Mouse (Mus musculus) heart, embryonic 14.5 days (tissue): ENCODE results near the gene Pfkfb3. TPM values are rescaled to one million over a fixed set of nuclear protein-coding genes. Genes with fewer than 3 reads are reported as not detected.
"Not testable (repeated sequence)": the region's sequence is repeated elsewhere in the genome, so short reads cannot be mapped to it uniquely, and the experiment has no call there.

ENCODE experiments used
- ATAC-seq: fragments of 200-750 bp; cut with Nextera tagmentation; 2 replicates; pipeline ENCODE4 v1.8.0; 2017; ENCODE audit warnings: low read depth, moderate TSS enrichment; ENCODE audit not compliant: insufficient number of reproducible peaks, insufficient read depth, low FRiP score
- H3K27ac ChIP-seq, 2 experiments: fragments of 200-500 bp in 1 of 2; fragments of 300-500 bp in 1 of 2; sonication (generic) in 1 of 2; replicated peaks in 1 of 2; 2 replicates each; pipeline ENCODE4 v1.5.1; 2012 to 2014; ENCODE audit warnings: low read depth in 2 of 2, low read length in 2 of 2, control low read depth in 1 of 2, mild to moderate bottlenecking in 1 of 2, mixed read lengths in 1 of 2; ENCODE audit not compliant: control insufficient read depth in 1 of 2, insufficient read depth in 1 of 2
- H3K27me3 ChIP-seq: fragments of 300-500 bp; sonication (generic); 2 replicates; pipeline ENCODE4 v1.6.1; 2014; ENCODE audit warnings: mild to moderate bottlenecking, low read length, control low read depth; ENCODE audit not compliant: control insufficient read depth, insufficient read depth
- H3K36me3 ChIP-seq: fragments of 300-500 bp; sonication (generic); 2 replicates; pipeline ENCODE4 v1.6.1; 2014; ENCODE audit warnings: mild to moderate bottlenecking, control low read depth, low read length, mixed read lengths; ENCODE audit not compliant: control insufficient read depth, insufficient read depth
- H3K4me1 ChIP-seq, 2 experiments: fragments of 200-500 bp in 1 of 2; fragments of 300-500 bp in 1 of 2; sonication (generic) in 1 of 2; 2 replicates each; pipeline ENCODE4 v1.6.1; 2012 to 2014; ENCODE audit warnings: low read length in 2 of 2, control low read depth in 1 of 2, mixed read lengths in 1 of 2; ENCODE audit not compliant: control insufficient read depth in 2 of 2, insufficient read depth in 2 of 2
- H3K4me2 ChIP-seq: fragments of 300-500 bp; sonication (generic); 2 replicates; pipeline ENCODE4 v1.6.1; 2014; ENCODE audit warnings: mild to moderate bottlenecking, low read length
- H3K4me3 ChIP-seq, 2 experiments: fragments of 200-500 bp in 1 of 2; fragments of 300-500 bp in 1 of 2; sonication (generic) in 1 of 2; 2 replicates each; pipeline ENCODE4 v1.5.1; 2012 to 2014; ENCODE audit warnings: low read length in 2 of 2, mild to moderate bottlenecking in 2 of 2, control low read depth in 1 of 2, low read depth in 1 of 2, moderate library complexity in 1 of 2; ENCODE audit not compliant: control insufficient read depth in 1 of 2, insufficient read depth in 1 of 2
- H3K9ac ChIP-seq: fragments of 300-500 bp; sonication (generic); 2 replicates; pipeline ENCODE4 v1.6.1; 2014; ENCODE audit warnings: mild to moderate bottlenecking, low read length
- H3K9me3 ChIP-seq: fragments of 300-500 bp; sonication (generic); 2 replicates; pipeline ENCODE4 v1.6.1; 2016; ENCODE audit warnings: low read length, control low read depth; ENCODE audit not compliant: control insufficient read depth
- WGBS: fragments of 180-500 bp; shearing (Covaris S2); extraction: QIAGEN DNeasy Blood & Tissue Kit; methylation state at CpG from one replicate; pipeline ENCODE4 v1.1.7; 2014; 5-methylcytosine and 5-hydroxymethylcytosine counted together
- polyA plus RNA-seq: library from polyadenylated mRNA; unstranded; fragments of >200 nt; fragmentation: Nextera tagmentation; extraction: Ambion mirVana; gene quantifications from 2 replicates; pipeline ENCODE4 v1.2.1, GENCODE M21; 2014

The Pfkfb3 gene
- polyA plus RNA-seq, 1 experiment from 2014 or later = 11.6 TPM

DNA sequence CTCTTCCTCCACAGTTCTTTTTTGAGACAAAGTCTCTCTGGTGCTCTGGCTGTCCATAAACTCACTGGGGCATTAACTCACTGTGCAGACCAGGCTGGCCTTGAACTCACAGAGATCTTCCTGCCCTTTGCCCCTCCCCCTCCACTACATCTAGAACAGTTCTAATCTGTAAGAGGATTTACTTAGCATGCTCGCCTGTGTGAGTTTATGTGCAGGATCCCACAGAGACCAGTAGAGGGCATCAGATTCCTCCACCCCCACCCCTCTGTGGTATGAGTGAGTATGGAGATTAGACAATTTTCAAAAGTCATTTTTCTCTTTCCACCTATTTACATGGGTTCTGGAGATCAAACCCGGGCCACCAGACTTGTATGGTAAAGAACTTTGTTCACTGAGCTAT lies 6.3 kb downstream of the Pfkfb3 start:
- H3K4me2 ChIP-seq = no peak overlapping the region
- H3K27me3 ChIP-seq = no peaks in the 10 kb centered on the region
- no peaks in the 10 kb centered on the region for H3K36me3 ChIP-seq
- no peak overlapping the region for H3K9ac ChIP-seq
- WGBS = 60% methylated on average over 2 of the region's 2 CpGs
- no peaks in the 10 kb centered on the region for H3K9me3 ChIP-seq
- H3K4me3 ChIP-seq = no peak overlapping the region
- no peak overlapping the region for H3K27ac ChIP-seq
- H3K4me1 ChIP-seq = peaks cover 9 to 10% of the 10 kb centered on the region in 2 experiments
- no peak for ATAC-seq

DNA sequence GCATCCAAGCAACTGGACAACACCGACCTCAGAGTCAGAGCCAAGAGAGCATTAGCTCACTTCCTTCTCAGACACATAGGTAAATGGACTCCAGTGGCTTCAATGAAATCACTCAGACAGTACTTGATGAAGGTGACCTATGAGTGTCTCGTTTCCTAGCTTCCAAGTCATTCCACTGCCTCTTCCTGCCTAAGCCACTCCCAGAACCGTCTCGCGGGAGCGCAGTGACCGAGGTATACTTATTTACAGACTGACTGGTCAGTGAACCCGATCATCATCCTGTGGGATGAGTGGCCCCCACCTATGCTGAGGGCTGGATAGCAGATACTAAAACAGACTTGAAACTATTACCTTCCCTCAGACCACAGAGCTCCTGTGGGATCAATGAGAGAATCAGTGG lies 7.8 kb downstream of the Pfkfb3 start:
- Histone ChIP-seq H3K27ac (no peak overlapping the region), H3K27me3 (no peaks in the 10 kb centered on the region), H3K9ac (no peak overlapping the region), H3K4me3 (no peak overlapping the region), H3K4me2 (no peak overlapping the region), H3K4me1 (peaks cover 6% of the 10 kb centered on the region in 2 experiments; a peak in 2 of 4 replicates), H3K36me3 (no peaks in the 10 kb centered on the region), H3K9me3 (no peaks in the 10 kb centered on the region)
- WGBS = 75% methylated on average over 8 of the region's 8 CpGs
- ATAC-seq = no peak

DNA sequence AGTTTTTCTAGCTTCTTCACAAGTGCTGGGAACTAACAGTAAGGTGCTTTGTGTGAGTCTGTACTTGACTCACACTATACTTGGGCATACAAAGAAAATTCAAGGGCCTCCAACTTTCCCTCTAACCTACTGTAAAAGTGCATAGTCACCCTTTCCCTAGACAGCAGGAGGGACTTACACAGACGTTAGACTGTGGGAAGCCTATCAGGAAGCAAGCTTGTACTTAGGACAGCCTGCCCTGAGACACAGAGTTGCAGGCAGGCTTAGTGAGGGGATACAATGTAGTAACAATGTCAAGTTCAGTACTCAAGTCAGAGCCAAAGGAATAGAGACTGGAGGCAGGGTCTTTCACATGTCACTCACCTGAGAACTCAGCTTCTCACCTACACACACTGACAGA lies 8.5 kb downstream of the Pfkfb3 start:
- no peak overlapping the region for H3K27ac ChIP-seq
- no peak for ATAC-seq
- no peaks in the 10 kb centered on the region for H3K36me3 ChIP-seq
- H3K4me2 ChIP-seq = no peak overlapping the region
- H3K9ac ChIP-seq = no peak overlapping the region
- H3K27me3 ChIP-seq = no peaks in the 10 kb centered on the region
- H3K4me1 ChIP-seq = peaks cover 6% of the 10 kb centered on the region in 2 experiments; a peak in 2 of 4 replicates
- H3K4me3 ChIP-seq = no peak overlapping the region
- 22% methylated on average over 1 of the region's 1 CpGs for WGBS
- no peaks in the 10 kb centered on the region for H3K9me3 ChIP-seq

DNA sequence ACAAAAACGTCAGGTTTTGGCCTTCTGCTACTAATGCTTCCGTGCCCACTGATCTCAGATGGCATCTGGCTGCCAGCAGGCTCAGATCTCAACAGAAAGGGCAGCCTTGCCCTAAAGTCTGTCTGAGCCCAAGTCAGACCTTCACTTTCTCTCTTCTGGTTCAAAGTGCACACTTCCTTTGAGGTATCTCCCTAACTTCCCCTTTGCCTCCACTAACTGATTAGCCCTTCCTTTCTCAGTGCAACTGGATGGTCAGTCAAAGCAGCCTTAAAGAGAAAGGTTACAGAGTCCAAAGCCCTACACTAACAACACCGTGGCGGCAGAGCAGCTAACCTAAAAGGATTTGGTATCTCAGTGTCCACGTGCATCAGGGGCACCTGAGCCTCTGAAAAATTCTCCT lies 9.5 kb downstream of the Pfkfb3 start:
- Histone ChIP-seq H3K36me3 (no peaks in the 10 kb centered on the region), H3K9me3 (no peaks in the 10 kb centered on the region), H3K27ac (peak overlapping the region; percentile 37 to 45; a peak in 1 of 4 replicates), H3K4me1 (peaks cover 6% of the 10 kb centered on the region in 2 experiments; a peak in 2 of 4 replicates), H3K27me3 (no peaks in the 10 kb centered on the region), H3K4me3 (no peak overlapping the region), H3K9ac (no peak overlapping the region), H3K4me2 (no peak overlapping the region)
- 56% methylated on average over 5 of the region's 5 CpGs for WGBS
- ATAC-seq = no peak

DNA sequence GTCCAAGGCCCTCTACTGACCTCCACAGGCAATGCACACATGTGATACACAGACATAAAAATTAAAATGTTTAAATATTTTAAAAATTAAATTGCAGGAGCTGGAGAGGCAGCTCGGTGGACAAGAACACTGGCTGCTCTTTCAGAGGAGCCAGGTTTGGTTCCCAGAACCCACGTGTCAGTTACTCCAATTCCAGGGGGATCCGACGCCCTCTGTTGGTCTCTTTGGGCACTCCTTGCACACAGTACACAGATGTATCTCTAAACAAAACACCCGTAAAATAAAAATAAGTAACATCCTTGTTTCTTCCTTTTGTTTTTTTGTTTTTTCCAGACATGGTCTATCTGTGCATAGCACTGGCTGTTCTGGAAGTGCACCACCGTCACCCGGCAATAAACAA lies 10.7 kb downstream of the Pfkfb3 start:
- Histone ChIP-seq H3K4me1 (peaks cover 6% of the 10 kb centered on the region in 2 experiments; a peak in 2 of 4 replicates), H3K36me3 (no peaks in the 10 kb centered on the region), H3K27ac (no peak overlapping the region), H3K27me3 (no peaks in the 10 kb centered on the region), H3K4me3 (no peak overlapping the region), H3K4me2 (no peak overlapping the region), H3K9me3 (no peaks in the 10 kb centered on the region), H3K9ac (no peak overlapping the region)
- no peak for ATAC-seq
- 73% methylated on average over 7 of the region's 7 CpGs for WGBS

DNA sequence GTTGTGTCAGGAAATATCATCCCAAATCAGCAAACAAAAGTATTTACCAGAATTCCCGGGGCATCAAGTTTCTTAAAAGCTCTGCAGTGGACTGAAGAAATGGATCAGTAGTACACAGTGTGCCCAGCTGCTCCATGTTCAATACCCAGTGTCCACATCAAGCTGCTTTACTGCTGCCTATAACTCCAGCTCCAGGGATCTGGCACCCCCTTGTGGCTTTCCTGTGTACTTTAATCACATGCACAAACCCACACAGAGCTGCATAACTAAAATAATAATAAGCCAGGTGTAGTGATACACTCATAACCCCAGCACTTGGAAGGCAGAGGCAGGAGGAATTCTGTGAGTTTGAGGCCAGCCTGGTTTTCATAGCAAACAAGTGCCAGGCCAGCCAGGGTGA lies 11.2 kb downstream of the Pfkfb3 start:
- Histone ChIP-seq H3K27me3 (no peaks in the 10 kb centered on the region), H3K4me2 (no peak overlapping the region), H3K36me3 (no peaks in the 10 kb centered on the region), H3K4me1 (peaks cover 6% of the 10 kb centered on the region in 2 experiments; a peak in 2 of 4 replicates), H3K9me3 (no peaks in the 10 kb centered on the region), H3K27ac (no peak overlapping the region), H3K4me3 (no peak overlapping the region), H3K9ac (no peak overlapping the region)
- ATAC-seq = peak; percentile 36; the same call in 1 of the 2 replicates
- 78% methylated on average over 1 of the region's 1 CpGs for WGBS

DNA sequence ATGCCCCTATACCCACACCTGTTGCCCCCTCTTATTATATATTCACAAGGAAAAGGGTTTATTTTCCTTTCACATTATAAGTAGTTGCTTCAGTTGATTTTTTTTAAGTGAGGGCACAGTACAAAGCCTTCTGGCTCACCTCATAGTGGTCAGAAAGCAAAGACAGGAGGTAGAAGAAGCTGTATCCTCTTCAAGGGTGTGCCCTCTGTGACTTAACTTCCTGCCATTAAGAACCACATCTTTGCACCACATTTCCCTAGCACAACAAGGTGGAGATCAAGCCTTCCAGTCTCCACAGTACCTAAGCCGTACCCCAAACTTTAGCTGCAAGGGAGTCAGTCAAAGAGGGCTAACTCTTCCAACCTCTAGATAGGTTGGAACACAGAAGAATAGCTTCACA lies 11.8 kb downstream of the Pfkfb3 start:
- 96% methylated on average over 1 of the region's 1 CpGs for WGBS
- H3K9me3 ChIP-seq = no peaks in the 10 kb centered on the region
- H3K27me3 ChIP-seq = no peaks in the 10 kb centered on the region
- H3K36me3 ChIP-seq = no peaks in the 10 kb centered on the region
- H3K9ac ChIP-seq = no peak overlapping the region
- no peak for ATAC-seq
- no peak overlapping the region for H3K27ac ChIP-seq
- H3K4me1 ChIP-seq = peaks cover 6% of the 10 kb centered on the region in 2 experiments; a peak in 2 of 4 replicates
- no peak overlapping the region for H3K4me2 ChIP-seq
- H3K4me3 ChIP-seq = no peak overlapping the region

DNA sequence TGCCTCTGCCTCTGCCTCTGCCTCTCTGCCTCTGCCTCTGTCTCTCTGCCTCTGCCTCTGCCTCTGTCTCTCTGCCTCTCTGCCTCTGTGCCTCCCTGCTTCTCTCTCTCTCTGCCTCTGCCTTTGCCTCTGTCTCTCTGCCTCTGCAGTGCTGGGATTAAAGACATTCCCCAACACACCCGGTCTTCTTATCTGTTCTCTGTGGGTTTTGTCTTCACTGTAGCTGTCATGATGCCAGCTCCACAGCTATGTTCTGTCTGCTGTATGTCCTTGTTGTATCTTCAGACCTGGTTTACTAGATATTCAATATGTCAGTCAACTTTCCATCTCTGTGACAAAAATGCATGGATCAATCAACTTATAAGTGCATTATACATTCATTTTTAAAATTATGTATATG lies 12.3 kb downstream of the Pfkfb3 start:
- H3K27ac ChIP-seq, ATAC-seq, H3K36me3 ChIP-seq, H3K27me3 ChIP-seq, H3K9ac ChIP-seq, H3K4me1 ChIP-seq, H3K4me3 ChIP-seq, H3K9me3 ChIP-seq, H3K4me2 ChIP-seq: not testable (repeated sequence)
- WGBS = 20% methylated on average over 1 of the region's 1 CpGs
